Comparison of ENCODE assay signal across 1 mouse cellular context in genomic region chr9:19621843-19622822, GRCm38 (mm10).
TF ChIP-seq lines count a peak whose summit lies in the region.

TSS of gene Zfp317 (plus strand) at chr9:19622102.

TF ChIP-seq in CH12.LX, 34 proteins besides CTCF, POLR2A, EP300 and RAD21 (continued from another document):
- TF ChIP-seq MXI1 (IDR thresholded peaks at IDR 0.05; ENCODE audit: low read depth, low read length) (peak; percentile 81; the same call in 1 of the 2 replicates), IRF4 (IDR thresholded peaks at IDR 0.05; ENCODE audit: low read depth, low read length) (peak; percentile 60), PAX5 (IDR thresholded peaks at IDR 0.05; ENCODE audit: low read length) (no peak), NRF1 (IDR thresholded peaks at IDR 0.05; ENCODE audit: low read depth, low read length) (peak; percentile 49; the same call in 1 of the 2 replicates), USF1 (IDR thresholded peaks at IDR 0.05; ENCODE audit: low read depth, low read length) (peak; percentile 85), BHLHE40 (IDR thresholded peaks at IDR 0.05; ENCODE audit: low read depth, low read length) (peak; percentile 79), RCOR1 (conservative IDR thresholded peaks at IDR 0.05; ENCODE audit: low read depth, low read length) (no peak), USF2 (conservative IDR thresholded peaks at IDR 0.05; ENCODE audit: low read depth, low read length) (peak; percentile 67), E2F4 (IDR thresholded peaks at IDR 0.05; ENCODE audit: insufficient replicate concordance, low read depth, low read length) (0 out of 2 replicates have a peak, but pooled peaks have one; percentile 49), POLR2AphosphoS2 (IDR thresholded peaks at IDR 0.05; ENCODE audit: low read depth, low read length) (peak; percentile 71; the same call in 1 of the 2 replicates), ELF1 (IDR thresholded peaks at IDR 0.05; ENCODE audit: low read depth, low read length) (peak; percentile 99), ZKSCAN1 (IDR thresholded peaks at IDR 0.05; ENCODE audit: borderline replicate concordance, low read depth, low read length) (no peak)
